Mouse (Mus musculus) MEL (cell line): ENCODE results near the gene Gm12695. TPM values are rescaled to one million over a fixed set of nuclear protein-coding genes. Genes with fewer than 3 reads are reported as not detected.

Source experiments
- DNase-seq: peaks from one replicate; pipeline ENCODE4 v3.0.0; 2011; ENCODE audit warnings: low read depth, low spot score
- H3K27ac ChIP-seq: 2 replicates; pipeline ENCODE4 v1.5.1; 2012; ENCODE audit warnings: low read depth, mild to moderate bottlenecking, control low read depth, low read length, moderate library complexity; ENCODE audit not compliant: control insufficient read depth
- H3K27me3 ChIP-seq, 2 experiments: fragments of 150-350 bp in 1 of 2; sonication (generic) in 1 of 2; 2 replicates each; pipeline ENCODE4 v1.6.1; 2012; ENCODE audit warnings: low read length in 2 of 2, mild to moderate bottlenecking in 2 of 2, improper control_type of control experiment in 1 of 2, moderate library complexity in 1 of 2; ENCODE audit not compliant: insufficient read depth in 2 of 2, control insufficient read depth in 1 of 2
- H3K36me3 ChIP-seq, 2 experiments: 2 replicates each; pipeline ENCODE4 v1.6.1; 2012 to 2014; ENCODE audit warnings: low read length in 2 of 2, improper control_type of control experiment in 1 of 2, inconsistent platforms in 1 of 2, mild to moderate bottlenecking in 1 of 2; ENCODE audit not compliant: insufficient read depth in 2 of 2, control insufficient read depth in 1 of 2
- H3K4me1 ChIP-seq, 2 experiments: fragments of 150-350 bp in 1 of 2; sonication (generic) in 1 of 2; 2 replicates each; pipeline ENCODE4 v1.6.1; 2012; ENCODE audit warnings: low read length in 2 of 2, improper control_type of control experiment in 1 of 2, mild to moderate bottlenecking in 1 of 2; ENCODE audit not compliant: insufficient read depth in 2 of 2, control insufficient read depth in 1 of 2
- H3K4me3 ChIP-seq, 2 experiments: fragments of 150-350 bp in 1 of 2; sonication (generic) in 1 of 2; 2 replicates each; pipeline ENCODE4 v1.5.1; 2012; ENCODE audit warnings: low read depth in 2 of 2, low read length in 2 of 2, mild to moderate bottlenecking in 2 of 2, moderate library complexity in 2 of 2, control low read depth in 1 of 2, improper control_type of control experiment in 1 of 2; ENCODE audit not compliant: control insufficient read depth in 1 of 2, insufficient read depth in 1 of 2
- H3K79me2 ChIP-seq: 2 replicates; pipeline ENCODE4 v1.6.1; 2012; ENCODE audit warnings: mild to moderate bottlenecking, low read length, moderate library complexity; ENCODE audit not compliant: control insufficient read depth, poor library complexity, insufficient read depth
- H3K9ac ChIP-seq: 2 replicates; pipeline ENCODE4 v1.6.1; 2012; ENCODE audit warnings: low read depth, mild to moderate bottlenecking, control low read depth, low read length, moderate library complexity; ENCODE audit not compliant: control insufficient read depth, poor library complexity, severe bottlenecking
- H3K9me3 ChIP-seq: fragments of 150-350 bp; sonication (generic); replicated peaks from 2 replicates; pipeline ENCODE4 v1.6.1; 2012; ENCODE audit warnings: mild to moderate bottlenecking, low read length, improper control_type of control experiment, moderate library complexity; ENCODE audit not compliant: insufficient read depth
- BHLHE40 ChIP-seq: IDR thresholded peaks from 2 replicates; pipeline ENCODE4 v1.6.1; 2012; ENCODE audit warnings: low read depth, mild to moderate bottlenecking, inconsistent platforms, low read length, improper control_type of control experiment, borderline replicate concordance
- CTCF ChIP-seq, 3 experiments: IDR thresholded peaks in 2 of 3; conservative IDR thresholded peaks in 1 of 3; 2 replicates each; pipeline ENCODE4 v1.5.1; 2011 to 2012; ENCODE audit warnings: low read length in 3 of 3, low read depth in 2 of 3, mild to moderate bottlenecking in 2 of 3, improper control_type of control experiment in 1 of 3, inconsistent platforms in 1 of 3, mixed read lengths in 1 of 3, moderate library complexity in 1 of 3; ENCODE audit not compliant: control insufficient read depth in 1 of 3, insufficient read depth in 1 of 3, poor library complexity in 1 of 3, severe bottlenecking in 1 of 3
- EP300 ChIP-seq, 2 experiments: IDR thresholded peaks; 2 replicates each; pipeline ENCODE4 v1.6.1; 2011; ENCODE audit warnings: improper control_type of control experiment in 2 of 2, low read length in 2 of 2, low read depth in 1 of 2, mild to moderate bottlenecking in 1 of 2
- MYC ChIP-seq: IDR thresholded peaks from 2 replicates; pipeline ENCODE4 v1.6.1; 2011; ENCODE audit warnings: low read depth, mild to moderate bottlenecking, low read length, improper control_type of control experiment, moderate library complexity
- RAD21 ChIP-seq: IDR thresholded peaks from 2 replicates; pipeline ENCODE4 v1.6.1; 2011; ENCODE audit warnings: mild to moderate bottlenecking, low read depth, low read length, improper control_type of control experiment
- RCOR1 ChIP-seq: IDR thresholded peaks from 2 replicates; pipeline ENCODE4 v1.6.1; 2012; ENCODE audit warnings: low read depth, mild to moderate bottlenecking, inconsistent platforms, low read length, improper control_type of control experiment
- SMC3 ChIP-seq: IDR thresholded peaks from 2 replicates; pipeline ENCODE4 v1.6.1; 2011; ENCODE audit warnings: low read depth, low read length, improper control_type of control experiment
- TBP ChIP-seq: IDR thresholded peaks from 2 replicates; pipeline ENCODE4 v1.8.0; 2011; ENCODE audit warnings: low read depth, low read length, improper control_type of control experiment
- UBTF ChIP-seq: IDR thresholded peaks from 2 replicates; pipeline ENCODE4 v1.6.1; 2012; ENCODE audit warnings: low read depth, mild to moderate bottlenecking, inconsistent platforms, low read length, improper control_type of control experiment, moderate library complexity, borderline replicate concordance; ENCODE audit not compliant: insufficient read depth
- USF1 ChIP-seq: IDR thresholded peaks from 2 replicates; pipeline ENCODE4 v1.6.1; 2014; ENCODE audit warnings: low read depth, mild to moderate bottlenecking, inconsistent platforms, low read length, improper control_type of control experiment, moderate library complexity
- polyA plus RNA-seq, 2 experiments: library from polyadenylated mRNA; stranded (reverse) in 1 of 2; unstranded in 1 of 2; fragments of >175 nt in 1 of 2; fragments of >200 nt in 1 of 2; gene quantifications; 2 replicates each; pipeline versions ENCODE4 v1.2.1 to v1.2.4; 2012; ENCODE audit warnings: low replicate concordance in 2 of 2, low read depth in 1 of 2; ENCODE audit not compliant: insufficient read length in 2 of 2, insufficient read depth in 1 of 2, missing spikeins in 1 of 2
- total RNA-seq: library from RNA; depleted of rRNA; stranded (reverse); fragments of 300-350 nt; gene quantifications from 2 replicates; pipeline ENCODE4 v1.2.3, GENCODE M21; 2012

Gene Gm12695
- total and polyA plus RNA-seq, 3 experiments = not detected

GRCm38 (mm10) chr4:96806824-96807808 is 22.1 kb upstream of the Gm12695 start:
- Histone ChIP-seq H3K4me1 (no peaks in the 10 kb centered on the region), H3K27ac (no peak overlapping the region)
- no peak for TF ChIP-seq BHLHE40
- TF ChIP-seq UBTF = no peak
- TF ChIP-seq, all 39 proteins: peak for 0

GRCm38 (mm10) chr4:96799380-96800157 is 14.6 kb upstream of the Gm12695 start:
- no peak overlapping the region for H3K9ac ChIP-seq
- TF ChIP-seq RAD21 = peak; percentile 33
- peak in 2 of 3 experiments; percentile 20 to 38; a peak in 2 of 6 replicates for TF ChIP-seq CTCF (IDR thresholded peaks at IDR 0.05 in 2 of 3, conservative IDR thresholded peaks at IDR 0.05 in 1 of 3; ENCODE audit: control insufficient read depth in 1 of 3, insufficient read depth in 1 of 3, low read depth in 2 of 3, low read length in 3 of 3, poor library complexity in 1 of 3, severe bottlenecking in 1 of 3)
- no peak for TF ChIP-seq RCOR1
- TF ChIP-seq SMC3 = peak; percentile 33
- TF ChIP-seq USF1 = no peak
- TF ChIP-seq, all 39 proteins: peak for 3
- Histone ChIP-seq H3K79me2 (no peaks in the 10 kb centered on the region), H3K27me3 (no peaks in the 10 kb centered on the region), H3K36me3 (no peaks in the 10 kb centered on the region), H3K27ac (no peak overlapping the region), H3K9me3 (no peaks in the 10 kb centered on the region), H3K4me1 (no peaks in the 10 kb centered on the region), H3K4me3 (no peak overlapping the region)
- DNase-seq = peak; percentile 18

More at GRCm38 (mm10) chr4:96806824-96807808, 22.1 kb upstream of the Gm12695 start:
- DNase-seq = no peak
- Histone ChIP-seq H3K4me3 (no peak overlapping the region), H3K36me3 (no peaks in the 10 kb centered on the region), H3K9ac (no peak overlapping the region), H3K79me2 (no peaks in the 10 kb centered on the region), H3K9me3 (no peaks in the 10 kb centered on the region), H3K27me3 (no peaks in the 10 kb centered on the region)

GRCm38 (mm10) chr4:96797583-96797982 is 12.6 kb upstream of the Gm12695 start:
- H3K9ac ChIP-seq = no peak overlapping the region
- TF ChIP-seq EP300 (IDR thresholded peaks at IDR 0.05; ENCODE audit: low read depth in 1 of 2, low read length in 2 of 2) (no peak), MYC (no peak), TBP (no peak)
- no peak for DNase-seq
- H3K79me2 ChIP-seq = no peaks in the 10 kb centered on the region
- H3K4me3 ChIP-seq = no peak overlapping the region
- H3K9me3 ChIP-seq = no peaks in the 10 kb centered on the region
- H3K27me3 ChIP-seq = no peaks in the 10 kb centered on the region
- H3K27ac ChIP-seq = no peak overlapping the region
- H3K36me3 ChIP-seq = no peaks in the 10 kb centered on the region
- no peaks in the 10 kb centered on the region for H3K4me1 ChIP-seq
